Mouse (Mus musculus) inflammation-experienced regulatory T-cells, adult 6 months (primary cell): ENCODE measurements at regions not wholly inside any gene's neighbourhood (a gene's known extent, or its start where the extent isn't known, plus 50 kb on each side); places are given as distances from the start of the nearest gene placed in this dataset.

Source experiments
- ATAC-seq: one replicate; pipeline ENCODE4 v1.8.0; 2017

GRCm38 (mm10) chr5:58705561-58705960 is 987.8 kb downstream of the Pcdh7 start:
- ATAC-seq: no peak

- no peak for ATAC-seq
These were observed 994.6 kb downstream of the Pcdh7 start for GRCm38 (mm10) chr5:58712381-58712780.

- peak; percentile 14 for ATAC-seq
These were observed 1015.6 kb downstream of the Pcdh7 start for GRCm38 (mm10) chr5:58733366-58733765.

- peak; percentile 25 for ATAC-seq
These were observed 1016.2 kb downstream of the Pcdh7 start for GRCm38 (mm10) chr5:58733961-58734360.

- no peak for ATAC-seq
These were observed 1018.8 kb downstream of the Pcdh7 start for GRCm38 (mm10) chr5:58736610-58737009.

GRCm38 (mm10) chr5:58737264-58737883 is 1019.6 kb downstream of the Pcdh7 start:
- no peak for ATAC-seq

- no peak for ATAC-seq
These were observed 1020.3 kb downstream of the Pcdh7 start for GRCm38 (mm10) chr5:58738041-58738440.

- no peak for ATAC-seq
These were observed 1023.0 kb downstream of the Pcdh7 start for GRCm38 (mm10) chr5:58740759-58741158.

- no peak for ATAC-seq
These were observed 1029.9 kb downstream of the Pcdh7 start for GRCm38 (mm10) chr5:58747684-58748083.

GRCm38 (mm10) chr5:58751777-58752176 is 1034.0 kb downstream of the Pcdh7 start:
- no peak for ATAC-seq
